Mouse (Mus musculus): ENCODE measurements around the gene Hist1h3g. TPM values are rescaled to one million over a fixed set of nuclear protein-coding genes. Genes with fewer than 3 reads are reported as not detected.
A peak's percentile ranks its signal among the peaks of the same experiment; 100 is the strongest.

The Hist1h3g gene
- polyA plus RNA-seq, 1 experiment from 2014 or later = 5.3 TPM

GRCm38 (mm10) chr13:23502031-23502567, 33.1 kb upstream of the Hist1h3g start:
- Histone ChIP-seq H3K27ac (no peak overlapping the region), H3K4me2 (replicated peaks) (no peak overlapping the region), H3K9ac (replicated peaks) (no peak overlapping the region), H3K27me3 (peaks cover 29% of the 10 kb centered on the region), H3K4me3 (replicated peaks) (no peak overlapping the region), H3K36me3 (no peaks in the 10 kb centered on the region), H3K4me1 (replicated peaks) (peaks cover 21% of the 10 kb centered on the region), H3K9me3 (no peaks in the 10 kb centered on the region)
- 30% methylated on average over 9 of the region's 9 CpGs for WGBS
- no peak for ATAC-seq

GRCm38 (mm10) chr13:23502916-23503315, 32.3 kb upstream of the Hist1h3g start:
- ATAC-seq = no peak
- 37% methylated on average over 4 of the region's 4 CpGs for WGBS

GRCm38 (mm10) chr13:23503797-23504196, 31.4 kb upstream of the Hist1h3g start:
- no peak overlapping the region for H3K4me2 ChIP-seq (replicated peaks)
- ATAC-seq = no peak
- H3K36me3 ChIP-seq = no peaks in the 10 kb centered on the region
- H3K27me3 ChIP-seq = peaks cover 28% of the 10 kb centered on the region
- 3% methylated on average over 9 of the region's 9 CpGs for whole genome bisulfite sequencing
- H3K4me3 ChIP-seq (replicated peaks) = no peak overlapping the region
- H3K9me3 ChIP-seq = no peaks in the 10 kb centered on the region
- peaks cover 14% of the 10 kb centered on the region for H3K4me1 ChIP-seq (replicated peaks)
- no peak overlapping the region for H3K9ac ChIP-seq (replicated peaks)
- no peak overlapping the region for H3K27ac ChIP-seq

More at GRCm38 (mm10) chr13:23502916-23503315, 32.3 kb upstream of the Hist1h3g start:
- H3K4me1 ChIP-seq (replicated peaks) = peaks cover 21% of the 10 kb centered on the region
- H3K4me3 ChIP-seq (replicated peaks) = no peak overlapping the region
- H3K27ac ChIP-seq = no peak overlapping the region
- H3K27me3 ChIP-seq = peaks cover 35% of the 10 kb centered on the region
- H3K36me3 ChIP-seq = no peaks in the 10 kb centered on the region
- H3K4me2 ChIP-seq (replicated peaks) = no peak overlapping the region
- no peak overlapping the region for H3K9ac ChIP-seq (replicated peaks)
- no peaks in the 10 kb centered on the region for H3K9me3 ChIP-seq

GRCm38 (mm10) chr13:23505662-23506345, 29.4 kb upstream of the Hist1h3g start:
- Histone ChIP-seq H3K4me1 (replicated peaks) (peaks cover 12% of the 10 kb centered on the region), H3K36me3 (no peaks in the 10 kb centered on the region), H3K9me3 (no peaks in the 10 kb centered on the region), H3K4me3 (replicated peaks) (peak overlapping the region; percentile 24), H3K9ac (replicated peaks) (no peak overlapping the region; the same call in 1 of the 2 replicates), H3K4me2 (replicated peaks) (peak overlapping the region; percentile 41), H3K27ac (no peak overlapping the region), H3K27me3 (peaks cover 20% of the 10 kb centered on the region)
- 0 out of 2 replicates have a peak, but pooled peaks have one; percentile 48 for ATAC-seq
- 6% methylated on average over 14 of the region's 14 CpGs for WGBS

GRCm38 (mm10) chr13:23506351-23506750, 28.9 kb upstream of the Hist1h3g start:
- ATAC-seq = no peak
- Histone ChIP-seq H3K4me1 (replicated peaks) (peaks cover 12% of the 10 kb centered on the region), H3K9ac (replicated peaks) (no peak overlapping the region), H3K36me3 (no peaks in the 10 kb centered on the region), H3K9me3 (no peaks in the 10 kb centered on the region), H3K27me3 (peaks cover 20% of the 10 kb centered on the region), H3K4me3 (replicated peaks) (no peak overlapping the region; the same call in 1 of the 2 replicates), H3K4me2 (replicated peaks) (peak overlapping the region; percentile 41), H3K27ac (no peak overlapping the region)
- 3% methylated on average over 13 of the region's 13 CpGs for WGBS

- Histone ChIP-seq H3K4me3 (replicated peaks) (no peak overlapping the region), H3K4me2 (replicated peaks) (no peak overlapping the region), H3K27ac (no peak overlapping the region), H3K36me3 (no peaks in the 10 kb centered on the region), H3K9ac (replicated peaks) (no peak overlapping the region), H3K9me3 (no peaks in the 10 kb centered on the region), H3K4me1 (replicated peaks) (peaks cover 12% of the 10 kb centered on the region), H3K27me3 (peaks cover 14% of the 10 kb centered on the region; the same call in 1 of the 2 replicates)
- ATAC-seq = no peak
- WGBS = 15% methylated on average over 14 of the region's 14 CpGs
Measured at GRCm38 (mm10) chr13:23506819-23507515, 28.3 kb upstream of the Hist1h3g start.

- peaks cover 9% of the 10 kb centered on the region for H3K4me1 ChIP-seq (replicated peaks)
- H3K4me2 ChIP-seq (replicated peaks) = no peak overlapping the region
- H3K27me3 ChIP-seq = peaks cover 12% of the 10 kb centered on the region; the same call in 1 of the 2 replicates
- H3K9me3 ChIP-seq = no peaks in the 10 kb centered on the region
- H3K4me3 ChIP-seq (replicated peaks) = no peak overlapping the region
- WGBS = 47% methylated on average over 1 of the region's 1 CpGs
- H3K9ac ChIP-seq (replicated peaks) = no peak overlapping the region
- H3K27ac ChIP-seq = no peak overlapping the region
- ATAC-seq = no peak
- H3K36me3 ChIP-seq = no peaks in the 10 kb centered on the region
Measured at GRCm38 (mm10) chr13:23510127-23510526, 25.1 kb upstream of the Hist1h3g start.

GRCm38 (mm10) chr13:23513517-23513916, 21.7 kb upstream of the Hist1h3g start:
- peaks cover 5% of the 10 kb centered on the region for H3K4me1 ChIP-seq (replicated peaks)
- H3K9ac ChIP-seq (replicated peaks) = no peak overlapping the region
- no peak overlapping the region for H3K4me2 ChIP-seq (replicated peaks)
- no peaks in the 10 kb centered on the region for H3K27me3 ChIP-seq
- WGBS = 95% methylated on average over 1 of the region's 1 CpGs
- no peaks in the 10 kb centered on the region for H3K9me3 ChIP-seq
- H3K4me3 ChIP-seq (replicated peaks) = no peak overlapping the region
- no peak for ATAC-seq
- H3K36me3 ChIP-seq = no peaks in the 10 kb centered on the region
- no peak overlapping the region for H3K27ac ChIP-seq

- H3K9me3 ChIP-seq = no peaks in the 10 kb centered on the region
- no peak for ATAC-seq
- no peak overlapping the region for H3K27ac ChIP-seq
- no peak overlapping the region for H3K4me2 ChIP-seq (replicated peaks)
- peaks cover 9% of the 10 kb centered on the region for H3K4me1 ChIP-seq (replicated peaks)
- H3K9ac ChIP-seq (replicated peaks) = no peak overlapping the region
- H3K36me3 ChIP-seq = no peaks in the 10 kb centered on the region
- 79% methylated on average over 5 of the region's 5 CpGs for WGBS
- no peaks in the 10 kb centered on the region for H3K27me3 ChIP-seq
- H3K4me3 ChIP-seq (replicated peaks) = no peak overlapping the region
Measured at GRCm38 (mm10) chr13:23515281-23515680, 19.9 kb upstream of the Hist1h3g start.

GRCm38 (mm10) chr13:23515826-23516620, 19.2 kb upstream of the Hist1h3g start:
- no peak for ATAC-seq
- H3K4me3 ChIP-seq (replicated peaks) = peak overlapping the region; percentile 51
- 54% methylated on average over 15 of the region's 15 CpGs for WGBS

GRCm38 (mm10) chr13:23516822-23517602, 18.2 kb upstream of the Hist1h3g start:
- no peak overlapping the region; the same call in 1 of the 2 replicates for H3K27ac ChIP-seq
- ATAC-seq = peak; percentile 53; the same call in 1 of the 2 replicates
- no peaks in the 10 kb centered on the region for H3K27me3 ChIP-seq
- H3K4me2 ChIP-seq (replicated peaks) = peak overlapping the region; percentile 69
- H3K4me1 ChIP-seq (replicated peaks) = peaks cover 9% of the 10 kb centered on the region
- under 1% methylated on average over 19 of the region's 19 CpGs for WGBS
- H3K9me3 ChIP-seq = no peaks in the 10 kb centered on the region
- no peaks in the 10 kb centered on the region for H3K36me3 ChIP-seq
- H3K4me3 ChIP-seq (replicated peaks) = peak overlapping the region; percentile 51
- H3K9ac ChIP-seq (replicated peaks) = no peak overlapping the region; the same call in 1 of the 2 replicates

More at GRCm38 (mm10) chr13:23515826-23516620, 19.2 kb upstream of the Hist1h3g start:
- no peaks in the 10 kb centered on the region for H3K36me3 ChIP-seq
- peak overlapping the region; percentile 45; the same call in 1 of the 2 replicates for H3K9ac ChIP-seq (replicated peaks)
- no peaks in the 10 kb centered on the region for H3K27me3 ChIP-seq
- peak overlapping the region; percentile 56 for H3K4me2 ChIP-seq (replicated peaks)
- no peak overlapping the region for H3K27ac ChIP-seq
- H3K4me1 ChIP-seq (replicated peaks) = peaks cover 9% of the 10 kb centered on the region
- no peaks in the 10 kb centered on the region for H3K9me3 ChIP-seq

Measured in midbrain, embryonic 13.5 days (tissue).